Mouse (Mus musculus) retina, embryonic 14.5 days (tissue): ENCODE measurements around the gene St6galnac6.
A peak's percentile ranks its signal among the peaks of the same experiment; 100 is the strongest.

Experiments
- DNase-seq: peaks from one replicate; pipeline ENCODE4 v3.0.0-alpha.2; 2015; ENCODE audit warnings: low spot score

Gene St6galnac6

GRCm38 (mm10) chr2:32599409-32599808 is at the start of gene St6galnac6:
St6galnac6 (plus strand) TSS chr2:32599709.
- DNase-seq: no peak

GRCm38 (mm10) chr2:32549764-32550163 is 49.7 kb upstream of the St6galnac6 start:
- no peak for DNase-seq

GRCm38 (mm10) chr2:32551236-32551635 is 48.3 kb upstream of the St6galnac6 start:
- no peak for DNase-seq

- DNase-seq: no peak
These were observed 45.8 kb upstream of the St6galnac6 start for GRCm38 (mm10) chr2:32553592-32554148.

- no peak for DNase-seq
These were observed 44.0 kb upstream of the St6galnac6 start for GRCm38 (mm10) chr2:32555484-32555883.

- no peak for DNase-seq
These were observed 43.5 kb upstream of the St6galnac6 start for GRCm38 (mm10) chr2:32556019-32556418.

- peak; percentile 80 for DNase-seq
These were observed 39.9 kb upstream of the St6galnac6 start for GRCm38 (mm10) chr2:32559570-32559969.

GRCm38 (mm10) chr2:32566536-32567063 is 32.9 kb upstream of the St6galnac6 start:
- peak; percentile 87 for DNase-seq

GRCm38 (mm10) chr2:32568149-32568548 is 31.4 kb upstream of the St6galnac6 start:
- DNase-seq: no peak

GRCm38 (mm10) chr2:32568941-32569340 is 30.6 kb upstream of the St6galnac6 start:
- no peak for DNase-seq

- DNase-seq: peak; percentile 92
These were observed 28.6 kb upstream of the St6galnac6 start, which contains the start of gene Dpm2 for GRCm38 (mm10) chr2:32570698-32571494. Dpm2 (plus strand) TSS chr2:32570858.

- DNase-seq: no peak
These were observed 27.3 kb upstream of the St6galnac6 start for GRCm38 (mm10) chr2:32572196-32572595.

GRCm38 (mm10) chr2:32574497-32574896 is 25.0 kb upstream of the St6galnac6 start, which contains the start of gene Pip5kl1:
Pip5kl1 (plus strand) TSS chr2:32574797.
- no peak for DNase-seq

- peak; percentile 78 for DNase-seq
These were observed 24.5 kb upstream of the St6galnac6 start for GRCm38 (mm10) chr2:32574901-32575585.

GRCm38 (mm10) chr2:32575586-32576160 is 23.8 kb upstream of the St6galnac6 start, which contains the start of gene 9430097D07Rik:
9430097D07Rik (minus strand) TSS chr2:32575684.
- DNase-seq: peak; percentile 76

GRCm38 (mm10) chr2:32576532-32576931 is 23.0 kb upstream of the St6galnac6 start:
- DNase-seq: no peak

GRCm38 (mm10) chr2:32578146-32579046 is 21.1 kb upstream of the St6galnac6 start:
- DNase-seq: no peak

- peak; percentile 70 for DNase-seq
These were observed 17.9 kb upstream of the St6galnac6 start for GRCm38 (mm10) chr2:32581450-32582095.

GRCm38 (mm10) chr2:32582830-32583799 is 16.4 kb upstream of the St6galnac6 start:
- peak; percentile 96 for DNase-seq
